Mouse (Mus musculus): ENCODE data around the gene Olfr482.

Gene Olfr482

GRCm38 (mm10) chr7:108097486-108097885 lies at the start of gene Olfr482:
Gene Olfr482 (minus strand): TSS chr7:108097586.
- no peak for DNase-seq (ENCODE audit: extremely low read depth, insufficient read length, low spot score)

GRCm38 (mm10) chr7:108127349-108127748 lies 30.0 kb upstream of the Olfr482 start, which contains the start of gene Olfr484:
Gene Olfr484 (minus strand): TSS chr7:108127449.
- DNase-seq (ENCODE audit: extremely low read depth, insufficient read length, low spot score): no peak

DNA sequence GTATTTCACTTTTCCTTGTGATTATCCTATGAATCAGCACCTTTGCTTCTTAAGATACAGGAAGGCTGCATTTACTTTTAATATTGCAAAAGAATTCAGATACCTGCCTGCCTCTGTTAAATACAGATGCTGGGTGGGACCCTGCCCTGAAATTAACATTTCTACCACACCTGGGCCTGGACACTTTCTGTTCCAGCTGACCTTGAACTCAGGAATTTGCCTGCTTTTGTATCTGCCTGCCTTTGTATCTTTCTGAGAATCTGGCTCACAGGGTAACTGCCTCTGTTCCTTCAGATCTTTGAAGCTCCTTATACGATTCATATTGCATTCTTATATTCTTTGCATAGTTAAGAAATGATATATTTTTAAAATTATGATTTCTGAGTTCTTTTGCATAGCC lies 24.0 kb upstream of the Olfr482 start:
- DNase-seq (ENCODE audit: extremely low read depth, insufficient read length, low spot score): no peak

- DNase-seq (ENCODE audit: extremely low read depth, insufficient read length, low spot score): no peak
Measured at GRCm38 (mm10) chr7:108120681-108121080, 23.3 kb upstream of the Olfr482 start.

DNA sequence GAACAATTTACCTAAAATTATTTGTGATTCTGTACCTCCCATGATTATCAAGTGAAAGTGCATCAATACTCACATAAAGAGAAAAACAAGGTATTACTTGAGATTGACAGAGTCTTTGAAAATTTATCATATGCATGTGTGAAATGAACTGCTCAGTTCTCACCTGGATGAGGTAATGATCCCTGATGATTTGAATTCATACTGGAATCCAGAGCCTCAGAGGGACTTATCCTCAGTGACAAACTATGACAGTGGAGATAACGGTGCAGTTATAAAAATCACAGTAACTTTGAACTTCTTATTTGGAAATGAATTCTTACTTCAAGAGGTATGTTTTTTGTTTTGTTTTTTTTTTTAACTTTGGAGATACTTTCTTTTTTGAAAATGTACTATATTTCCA lies 3.2 kb upstream of the Olfr482 start, which contains the start of gene Olfr483:
Gene Olfr483 (plus strand): TSS at position 301 of the 400 bp plus-strand sequence.
- no peak for DNase-seq (ENCODE audit: extremely low read depth, insufficient read length, low spot score)

- DNase-seq (ENCODE audit: extremely low read depth, insufficient read length, low spot score): no peak
Measured at GRCm38 (mm10) chr7:108079555-108079954, 17.8 kb downstream of the Olfr482 start, which contains the start of gene Olfr481. Gene Olfr481 (plus strand): TSS chr7:108079855.

DNA sequence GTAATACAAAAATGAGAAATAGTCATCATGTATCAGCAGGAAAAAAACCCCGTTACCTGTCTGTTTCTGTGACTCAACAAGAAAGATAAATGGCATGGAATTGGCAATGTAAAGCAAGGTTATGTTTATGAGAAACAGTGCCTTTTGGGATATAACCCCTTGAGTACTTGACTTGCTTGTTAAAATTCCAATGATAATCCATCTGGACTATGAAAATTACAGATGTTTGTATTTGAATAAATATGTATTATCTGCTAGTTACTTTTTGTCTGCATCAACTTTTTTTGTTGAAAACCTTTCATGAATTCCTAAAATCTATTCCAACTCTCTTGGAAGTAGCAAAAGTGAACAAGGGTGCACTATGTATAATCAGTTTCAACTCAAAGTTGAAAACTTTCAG lies 30.1 kb downstream of the Olfr482 start, which contains the start of gene Olfr480:
Gene Olfr480 (minus strand): TSS at position 101 of the 400 bp plus-strand sequence.
- no peak for DNase-seq (ENCODE audit: extremely low read depth, insufficient read length, low spot score)

GRCm38 (mm10) chr7:108050393-108050792 lies 47.0 kb downstream of the Olfr482 start, which contains the start of gene Olfr479:
Gene Olfr479 (plus strand): TSS chr7:108050693.
- DNase-seq (ENCODE audit: extremely low read depth, insufficient read length, low spot score): no peak
